Mouse (Mus musculus) lung, embryonic 14.5 days (tissue): ENCODE results near the gene Slc39a3. TPM values are rescaled to one million over a fixed set of nuclear protein-coding genes. Genes with fewer than 3 reads are reported as not detected.
A peak's percentile ranks its signal among the peaks of the same experiment; 100 is the strongest.

ENCODE experiments used
- ATAC-seq: fragments of 200-750 bp; cut with Nextera tagmentation; 2 replicates; pipeline ENCODE4 v1.8.0; 2017; ENCODE audit warnings: mild to moderate bottlenecking, moderate TSS enrichment, moderate library complexity; ENCODE audit not compliant: insufficient read depth
- DNase-seq: peaks from one replicate; pipeline ENCODE4 v3.0.0-alpha.2; 2015
- H3K27ac ChIP-seq: fragments of 300-500 bp; sonication (generic); 2 replicates; pipeline ENCODE4 v1.5.1; 2014; ENCODE audit warnings: low read depth, mild to moderate bottlenecking, moderate library complexity
- H3K27me3 ChIP-seq: fragments of 300-500 bp; sonication (generic); 2 replicates; pipeline ENCODE4 v1.6.1; 2014; ENCODE audit warnings: low read length, control low read depth; ENCODE audit not compliant: insufficient read depth
- H3K36me3 ChIP-seq: fragments of 300-500 bp; sonication (generic); 2 replicates; pipeline ENCODE4 v1.6.1; 2014; ENCODE audit warnings: control low read depth; ENCODE audit not compliant: insufficient read depth
- H3K4me1 ChIP-seq: fragments of 300-500 bp; sonication (generic); 2 replicates; pipeline ENCODE4 v1.6.1; 2014; ENCODE audit warnings: antibody characterized with exemption, control low read depth; ENCODE audit not compliant: insufficient read depth
- H3K4me2 ChIP-seq: fragments of 300-500 bp; sonication (generic); 2 replicates; pipeline ENCODE4 v1.6.1; 2014; ENCODE audit warnings: mild to moderate bottlenecking
- H3K4me3 ChIP-seq: fragments of 300-500 bp; sonication (generic); 2 replicates; pipeline ENCODE4 v1.5.1; 2014; ENCODE audit warnings: low read depth, low read length
- H3K9ac ChIP-seq: fragments of 300-500 bp; sonication (generic); 2 replicates; pipeline ENCODE4 v1.6.1; 2014
- H3K9me3 ChIP-seq: fragments of 300-500 bp; sonication (generic); 2 replicates; pipeline ENCODE4 v1.6.1; 2016; ENCODE audit warnings: low read depth, low read length, control low read depth
- CTCF ChIP-seq: IDR thresholded peaks from 2 replicates; pipeline ENCODE4 v1.5.1; 2016; ENCODE audit warnings: antibody characterized with exemption, low read depth
- WGBS: fragments of 180-500 bp; shearing (Covaris S2); extraction: QIAGEN DNeasy Blood & Tissue Kit; methylation state at CpG from one replicate; pipeline ENCODE4 v1.1.7; 2014; 5-methylcytosine and 5-hydroxymethylcytosine counted together
- polyA plus RNA-seq: library from polyadenylated mRNA; unstranded; fragments of >200 nt; fragmentation: Nextera tagmentation; extraction: Ambion mirVana; gene quantifications from 2 replicates; pipeline ENCODE4 v1.2.1, GENCODE M21; 2014

The Slc39a3 gene
- polyA plus RNA-seq, 1 experiment from 2014 or later: 15.2 TPM

DNA sequence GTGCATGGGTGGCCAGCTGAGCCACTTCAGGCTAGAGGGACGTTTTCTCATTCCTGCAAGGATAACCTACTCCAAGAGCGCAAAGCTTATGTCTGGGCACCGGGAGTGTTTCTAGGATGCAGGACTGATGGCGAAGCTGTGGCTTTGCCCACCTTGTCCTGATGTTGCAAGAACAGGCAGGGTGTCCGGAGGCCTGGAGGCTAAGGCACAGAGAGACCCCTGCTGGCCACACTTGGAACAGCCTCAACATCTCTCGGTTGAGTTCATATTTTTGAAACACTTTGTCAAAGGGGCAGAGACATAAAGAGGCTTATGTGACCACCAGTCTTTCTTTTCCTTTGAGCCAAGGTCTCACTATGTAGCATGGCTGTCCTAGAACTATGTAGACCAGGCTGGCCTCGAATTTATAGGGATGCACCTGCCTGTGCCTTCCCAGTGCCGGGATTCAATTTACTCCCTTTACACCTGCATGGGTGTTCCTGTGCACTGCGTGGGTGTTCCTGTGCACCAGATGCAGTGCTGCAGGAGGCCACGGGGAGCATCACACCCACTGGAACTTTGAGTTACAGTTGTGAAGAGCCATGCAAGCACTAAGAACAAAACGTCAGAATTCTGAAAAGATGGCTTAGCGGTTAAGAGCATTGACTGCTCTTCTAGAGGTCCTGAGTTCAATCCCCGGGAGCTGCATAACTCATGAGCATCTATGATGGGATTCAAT lies 4.4 kb upstream of the Slc39a3 start:
- Histone ChIP-seq H3K27me3 (no peaks in the 10 kb centered on the region), H3K9me3 (no peaks in the 10 kb centered on the region), H3K4me1 (no peaks in the 10 kb centered on the region), H3K9ac (no peak overlapping the region), H3K4me2 (no peak overlapping the region), H3K27ac (no peak overlapping the region), H3K36me3 (peaks cover 41% of the 10 kb centered on the region), H3K4me3 (no peak overlapping the region)
- no peak for ATAC-seq
- 29% methylated on average over 13 of the region's 13 CpGs for WGBS
- peak; percentile 92 for TF ChIP-seq CTCF
- DNase-seq: peak; percentile 86

DNA sequence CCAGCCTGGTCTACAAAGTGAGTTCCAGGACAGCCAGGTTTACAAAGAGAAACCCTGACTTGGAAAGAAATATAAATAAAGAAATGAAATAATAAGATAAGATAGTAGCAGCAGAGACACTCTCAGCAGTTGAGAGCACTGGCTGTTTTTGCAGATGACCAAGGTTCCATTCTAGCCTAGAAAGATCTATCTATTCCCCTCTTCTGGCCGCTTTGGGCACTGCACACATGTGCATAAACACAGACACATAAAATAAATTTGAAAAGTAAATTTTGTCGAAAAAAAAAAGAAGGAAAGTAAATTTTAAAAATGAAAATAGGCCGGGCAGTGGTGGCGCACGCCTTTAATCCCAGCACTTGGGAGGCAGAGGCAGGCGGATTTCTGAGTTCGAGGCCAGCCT lies 975 bp downstream of the Slc39a3 start:
- no peak overlapping the region for H3K4me3 ChIP-seq
- H3K36me3 ChIP-seq: peaks cover 8% of the 10 kb centered on the region; the same call in 1 of the 2 replicates
- peak; percentile 33 for DNase-seq
- no peak for ATAC-seq
- H3K4me2 ChIP-seq: no peak overlapping the region
- no peak overlapping the region for H3K27ac ChIP-seq
- peak; percentile 32; the same call in 1 of the 2 replicates for TF ChIP-seq CTCF
- H3K9me3 ChIP-seq: no peaks in the 10 kb centered on the region
- WGBS: 75% methylated on average over 7 of the region's 7 CpGs
- no peak overlapping the region for H3K9ac ChIP-seq
- H3K27me3 ChIP-seq: no peaks in the 10 kb centered on the region
- no peaks in the 10 kb centered on the region for H3K4me1 ChIP-seq

DNA sequence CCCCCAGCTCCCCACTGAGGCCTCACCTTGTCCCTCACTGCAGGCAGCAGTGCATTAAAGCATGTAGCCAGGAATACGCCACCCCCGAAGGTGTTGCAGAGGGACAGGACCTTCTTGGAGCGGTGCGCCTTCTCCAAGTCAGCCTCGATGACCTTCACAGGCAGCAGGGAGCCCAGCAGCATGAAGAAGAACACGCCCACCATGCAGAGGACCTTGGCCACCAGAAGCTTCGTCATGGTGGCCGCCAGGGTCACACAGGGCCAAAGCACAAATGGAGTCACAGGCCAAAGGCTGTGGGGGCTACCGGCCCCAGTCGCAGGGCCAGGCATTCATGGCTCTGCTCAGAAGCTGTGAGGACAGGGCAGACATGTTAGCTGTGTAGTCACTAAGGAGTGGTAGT lies 3.6 kb downstream of the Slc39a3 start:
- TF ChIP-seq CTCF: no peak
- no peaks in the 10 kb centered on the region for H3K27me3 ChIP-seq
- no peak overlapping the region for H3K4me2 ChIP-seq
- no peak for ATAC-seq
- peaks cover 17% of the 10 kb centered on the region; the same call in 1 of the 2 replicates for H3K36me3 ChIP-seq
- H3K4me3 ChIP-seq: no peak overlapping the region
- H3K27ac ChIP-seq: no peak overlapping the region
- H3K4me1 ChIP-seq: no peaks in the 10 kb centered on the region
- no peak for DNase-seq
- WGBS: 71% methylated on average over 10 of the region's 10 CpGs
- H3K9ac ChIP-seq: no peak overlapping the region
- no peaks in the 10 kb centered on the region for H3K9me3 ChIP-seq

DNA sequence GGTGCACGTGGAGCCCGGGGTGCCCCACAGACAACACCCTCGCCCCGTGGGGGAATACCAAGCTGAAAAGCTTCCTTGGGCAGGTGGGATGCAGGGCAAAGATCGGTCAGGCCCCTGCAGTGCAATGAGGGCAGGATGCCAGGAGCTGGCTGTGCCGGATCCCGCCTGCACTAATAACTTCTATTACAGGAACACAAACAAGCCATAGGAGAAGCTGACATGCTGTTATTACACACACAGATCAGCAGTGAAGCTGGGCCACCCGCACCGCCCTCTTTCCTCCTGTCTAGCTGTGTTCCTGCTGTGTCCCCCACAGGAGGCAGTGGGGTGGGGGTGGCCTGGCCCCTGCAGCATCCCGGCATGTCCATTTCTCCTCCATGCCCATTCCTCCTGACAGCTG lies 8.2 kb downstream of the Slc39a3 start:
- H3K9ac ChIP-seq: no peak overlapping the region

DNA sequence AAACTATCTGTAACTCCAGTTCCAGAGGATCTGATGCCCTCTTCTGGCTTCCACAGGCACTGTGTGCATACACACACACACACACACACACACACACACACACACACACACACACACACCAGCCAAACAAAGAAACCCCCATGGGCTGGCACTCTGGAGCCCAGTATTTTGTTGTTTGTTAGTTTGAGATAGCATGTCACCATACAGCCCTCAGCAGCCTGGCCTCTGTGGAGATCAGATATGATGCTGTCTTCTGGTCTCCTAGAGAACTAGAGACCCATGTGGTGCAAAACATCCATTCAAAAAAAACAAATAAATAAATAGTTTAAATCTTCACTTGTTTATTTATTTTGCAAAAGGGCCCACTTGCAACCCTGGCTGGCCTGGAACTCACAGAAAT lies 9.0 kb downstream of the Slc39a3 start:
- Histone ChIP-seq H3K4me3 (no peak overlapping the region), H3K4me2 (no peak overlapping the region), H3K9ac (no peak overlapping the region), H3K27ac (no peak overlapping the region), H3K9me3 (no peaks in the 10 kb centered on the region), H3K27me3 (peaks cover 22% of the 10 kb centered on the region), H3K4me1 (no peaks in the 10 kb centered on the region), H3K36me3 (peaks cover 17% of the 10 kb centered on the region; the same call in 1 of the 2 replicates)
- DNase-seq: no peak
- no peak for ATAC-seq
- no peak for TF ChIP-seq CTCF

More for the DNA sequence above, 8.2 kb downstream of the Slc39a3 start:
- peaks cover 20% of the 10 kb centered on the region for H3K27me3 ChIP-seq
- H3K4me2 ChIP-seq: no peak overlapping the region
- ATAC-seq (no peak), DNase-seq (no peak)
- H3K4me3 ChIP-seq: no peak overlapping the region
- WGBS: 61% methylated on average over 10 of the region's 10 CpGs
- no peaks in the 10 kb centered on the region for H3K4me1 ChIP-seq
- TF ChIP-seq CTCF: no peak
- H3K36me3 ChIP-seq: peaks cover 17% of the 10 kb centered on the region; the same call in 1 of the 2 replicates
- H3K27ac ChIP-seq: no peak overlapping the region
- no peaks in the 10 kb centered on the region for H3K9me3 ChIP-seq

DNA sequence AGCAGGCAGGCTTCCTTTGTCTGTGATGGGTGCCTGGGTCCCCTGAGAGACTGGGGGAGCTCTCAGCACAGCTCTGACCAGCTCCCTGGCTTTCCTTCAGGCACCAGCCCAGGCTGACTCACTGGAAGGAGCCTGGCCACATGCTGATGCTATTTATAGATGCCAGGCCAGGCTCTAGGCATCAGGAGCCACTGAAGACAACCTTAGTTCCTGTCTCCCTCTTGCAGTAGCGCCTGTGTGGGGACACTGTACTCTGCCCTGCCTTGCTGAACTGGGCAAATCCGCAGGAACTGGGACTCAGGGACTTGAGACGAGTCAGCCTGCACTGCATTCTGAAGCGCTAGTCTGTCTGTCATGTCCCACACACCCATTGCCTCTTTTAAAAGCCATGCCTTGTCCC lies 9.9 kb downstream of the Slc39a3 start:
- Histone ChIP-seq H3K36me3 (peaks cover 13% of the 10 kb centered on the region; the same call in 1 of the 2 replicates), H3K4me1 (no peaks in the 10 kb centered on the region), H3K4me3 (no peak overlapping the region), H3K27me3 (peaks cover 25% of the 10 kb centered on the region), H3K9ac (no peak overlapping the region), H3K4me2 (no peak overlapping the region), H3K9me3 (no peaks in the 10 kb centered on the region), H3K27ac (no peak overlapping the region)
- no peak for DNase-seq
- no peak for ATAC-seq
- no peak for TF ChIP-seq CTCF
- 60% methylated on average over 4 of the region's 4 CpGs for WGBS

DNA sequence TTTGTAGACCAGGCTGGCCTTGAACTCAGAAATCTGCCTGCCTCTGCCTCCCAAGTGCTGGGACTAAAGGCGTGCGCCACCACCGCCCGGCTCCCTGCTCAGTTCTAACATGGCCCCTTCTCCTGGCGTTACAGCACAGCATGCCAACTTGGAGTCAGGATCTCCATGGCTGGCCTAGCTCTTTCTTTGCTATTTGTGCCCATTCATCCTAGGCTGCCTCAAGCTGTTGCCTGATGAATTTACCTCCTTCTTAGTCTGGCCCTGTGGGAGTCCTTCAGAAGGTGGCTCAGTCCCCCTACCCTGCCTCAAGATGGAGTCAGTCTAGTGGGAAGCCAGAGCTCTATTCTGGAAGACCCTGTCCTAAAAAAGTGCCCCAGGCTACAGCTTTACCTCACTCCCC lies 10.4 kb downstream of the Slc39a3 start:
- Histone ChIP-seq H3K4me3 (no peak overlapping the region), H3K27me3 (peaks cover 30% of the 10 kb centered on the region), H3K36me3 (peaks cover 11% of the 10 kb centered on the region; the same call in 1 of the 2 replicates), H3K4me1 (no peaks in the 10 kb centered on the region), H3K4me2 (no peak overlapping the region), H3K9me3 (no peaks in the 10 kb centered on the region), H3K9ac (no peak overlapping the region), H3K27ac (no peak overlapping the region)
- WGBS: 88% methylated on average over 5 of the region's 5 CpGs
- DNase-seq: no peak
- no peak for TF ChIP-seq CTCF
- no peak for ATAC-seq
